Mouse (Mus musculus): ENCODE results near the gene Snx5. TPM values are rescaled to one million over a fixed set of nuclear protein-coding genes. Genes with fewer than 3 reads are reported as not detected.

Gene Snx5
- total and polyA plus RNA-seq, 2 experiments from 2014 or later = 67.2 to 68.1 TPM

GRCm38 (mm10) chr2:144299749-144300669, 29.3 kb upstream of the Snx5 start:
- Histone ChIP-seq H3K4me3 (ENCODE audit: low read length) (no peak overlapping the region), H3K27ac (no peak overlapping the region), H3K36me3 (ENCODE audit: insufficient read depth, low read length) (no peaks in the 10 kb centered on the region), H3K9me3 (ENCODE audit: low read length) (no peaks in the 10 kb centered on the region), H3K27me3 (ENCODE audit: insufficient read depth, low read length) (no peaks in the 10 kb centered on the region), H3K4me2 (ENCODE audit: low read depth, low read length) (no peak overlapping the region), H3K4me1 (ENCODE audit: insufficient read depth, low read length) (no peaks in the 10 kb centered on the region), H3K9ac (replicated peaks; ENCODE audit: low read length) (no peak overlapping the region)
- ATAC-seq (no peak), DNase-seq (ENCODE audit: low spot score) (no peak)
- no peak for TF ChIP-seq CTCF (IDR thresholded peaks at IDR 0.05; ENCODE audit: low read depth)
- 71% methylated on average over 9 of the region's 9 CpGs for WGBS

GRCm38 (mm10) chr2:144295145-144295735, 24.5 kb upstream of the Snx5 start:
- Histone ChIP-seq H3K36me3 (ENCODE audit: insufficient read depth, low read length) (no peaks in the 10 kb centered on the region), H3K4me2 (ENCODE audit: low read depth, low read length) (no peak overlapping the region), H3K9me3 (ENCODE audit: low read length) (no peaks in the 10 kb centered on the region), H3K4me1 (ENCODE audit: insufficient read depth, low read length) (no peaks in the 10 kb centered on the region), H3K27ac (no peak overlapping the region), H3K27me3 (ENCODE audit: insufficient read depth, low read length) (no peaks in the 10 kb centered on the region), H3K4me3 (ENCODE audit: low read length) (no peak overlapping the region), H3K9ac (replicated peaks; ENCODE audit: low read length) (no peak overlapping the region)
- no peak for DNase-seq (ENCODE audit: low spot score)
- TF ChIP-seq CTCF (IDR thresholded peaks at IDR 0.05; ENCODE audit: low read depth) = no peak
- WGBS = 71% methylated on average over 9 of the region's 9 CpGs
- no peak for ATAC-seq

DNA sequence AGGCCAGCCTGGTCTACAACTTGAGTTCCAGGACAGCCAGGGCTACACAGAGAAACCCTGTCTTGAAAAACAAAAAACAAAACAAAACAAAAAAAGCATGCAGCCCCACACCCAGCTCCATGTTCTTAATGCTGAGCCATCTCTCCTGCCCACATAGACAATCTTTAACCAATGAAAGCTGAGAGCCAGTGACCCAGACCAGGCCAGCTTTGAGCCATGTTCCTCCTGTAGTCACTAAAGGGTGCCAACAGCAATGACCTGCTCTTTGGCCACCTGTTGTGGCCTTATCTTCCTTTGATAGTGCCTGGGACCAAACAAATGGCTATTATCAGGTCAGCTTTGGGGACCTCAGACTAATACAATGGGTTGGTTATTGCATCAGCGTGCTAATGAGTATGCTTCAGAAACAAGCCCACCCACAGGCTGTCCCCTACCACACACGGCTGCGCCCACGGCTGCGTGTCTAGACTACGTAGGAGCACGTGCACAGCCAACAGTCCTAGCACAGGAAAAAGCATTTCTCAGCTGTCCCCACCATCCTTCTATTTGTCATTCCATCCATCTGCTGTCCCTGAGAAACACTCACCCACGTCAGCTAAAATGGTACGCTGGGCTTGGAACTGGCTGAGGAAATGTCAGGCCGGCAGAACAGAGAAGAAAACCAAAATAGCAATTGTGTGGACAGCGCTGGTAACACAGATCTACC, 21.0 kb upstream of the Snx5 start:
- Histone ChIP-seq H3K4me2 (ENCODE audit: low read depth, low read length) (no peak overlapping the region), H3K27me3 (ENCODE audit: insufficient read depth, low read length) (no peaks in the 10 kb centered on the region), H3K9ac (replicated peaks; ENCODE audit: low read length) (no peak overlapping the region), H3K4me1 (ENCODE audit: insufficient read depth, low read length) (no peaks in the 10 kb centered on the region), H3K4me3 (ENCODE audit: low read length) (no peak overlapping the region), H3K36me3 (ENCODE audit: insufficient read depth, low read length) (no peaks in the 10 kb centered on the region), H3K27ac (no peak overlapping the region), H3K9me3 (ENCODE audit: low read length) (no peaks in the 10 kb centered on the region)
- ATAC-seq (no peak), DNase-seq (ENCODE audit: low spot score) (no peak)
- TF ChIP-seq CTCF (IDR thresholded peaks at IDR 0.05; ENCODE audit: low read depth) = no peak
- 80% methylated on average over 11 of the region's 11 CpGs for WGBS

GRCm38 (mm10) chr2:144290321-144290720, 19.6 kb upstream of the Snx5 start:
- Histone ChIP-seq H3K27me3 (ENCODE audit: insufficient read depth, low read length) (no peaks in the 10 kb centered on the region), H3K36me3 (ENCODE audit: insufficient read depth, low read length) (no peaks in the 10 kb centered on the region), H3K4me3 (ENCODE audit: low read length) (no peak overlapping the region), H3K27ac (no peak overlapping the region), H3K4me1 (ENCODE audit: insufficient read depth, low read length) (no peaks in the 10 kb centered on the region), H3K4me2 (ENCODE audit: low read depth, low read length) (no peak overlapping the region), H3K9me3 (ENCODE audit: low read length) (no peaks in the 10 kb centered on the region), H3K9ac (replicated peaks; ENCODE audit: low read length) (no peak overlapping the region)
- DNase-seq (ENCODE audit: low spot score) (no peak), ATAC-seq (no peak)
- no peak for TF ChIP-seq CTCF (IDR thresholded peaks at IDR 0.05; ENCODE audit: low read depth)
- WGBS = 89% methylated on average over 7 of the region's 7 CpGs

- WGBS = 68% methylated on average over 3 of the region's 3 CpGs
- ATAC-seq = no peak
- TF ChIP-seq CTCF (IDR thresholded peaks at IDR 0.05; ENCODE audit: low read depth) = no peak
Measured at GRCm38 (mm10) chr2:144281417-144281816, 10.7 kb upstream of the Snx5 start.

DNA sequence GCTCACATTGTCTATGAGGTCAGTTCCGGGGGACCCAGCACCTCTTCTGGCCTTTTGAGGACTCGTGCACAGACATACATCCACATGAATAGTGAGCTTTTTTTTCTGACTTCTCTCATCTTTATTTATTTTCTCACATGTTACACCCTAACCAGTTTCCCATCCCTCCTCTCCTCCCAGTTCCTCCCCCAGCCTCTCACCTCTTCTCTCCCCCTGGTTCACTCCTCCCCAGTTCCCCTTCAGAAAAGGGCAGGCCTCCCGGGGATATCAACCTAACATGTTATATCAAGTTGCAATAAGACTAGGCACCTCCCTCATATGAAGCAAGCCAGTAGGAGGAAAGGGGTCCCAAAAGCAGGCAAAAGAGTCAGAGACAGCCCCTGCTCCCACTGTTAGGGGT, 9.9 kb upstream of the Snx5 start:
- no peak overlapping the region for H3K4me2 ChIP-seq (ENCODE audit: low read depth, low read length)

More at GRCm38 (mm10) chr2:144281417-144281816, 10.7 kb upstream of the Snx5 start:
- H3K4me1 ChIP-seq (ENCODE audit: insufficient read depth, low read length) = no peaks in the 10 kb centered on the region
- no peaks in the 10 kb centered on the region for H3K9me3 ChIP-seq (ENCODE audit: low read length)
- 0 out of 2 replicates have a peak, but pooled peaks cover 11% of the 10 kb centered on the region for H3K36me3 ChIP-seq (ENCODE audit: insufficient read depth, low read length)
- H3K9ac ChIP-seq (replicated peaks; ENCODE audit: low read length) = no peak overlapping the region
- no peak overlapping the region for H3K4me3 ChIP-seq (ENCODE audit: low read length)
- no peak for DNase-seq (ENCODE audit: low spot score)
- no peak overlapping the region for H3K27ac ChIP-seq
- H3K27me3 ChIP-seq (ENCODE audit: insufficient read depth, low read length) = no peaks in the 10 kb centered on the region
- H3K4me2 ChIP-seq (ENCODE audit: low read depth, low read length) = no peak overlapping the region

More for the DNA sequence above, 9.9 kb upstream of the Snx5 start:
- Histone ChIP-seq H3K9ac (replicated peaks; ENCODE audit: low read length) (no peak overlapping the region), H3K27ac (no peak overlapping the region), H3K9me3 (ENCODE audit: low read length) (no peaks in the 10 kb centered on the region), H3K27me3 (ENCODE audit: insufficient read depth, low read length) (no peaks in the 10 kb centered on the region), H3K4me3 (ENCODE audit: low read length) (no peak overlapping the region), H3K36me3 (ENCODE audit: insufficient read depth, low read length) (0 out of 2 replicates have a peak, but pooled peaks cover 11% of the 10 kb centered on the region), H3K4me1 (ENCODE audit: insufficient read depth, low read length) (no peaks in the 10 kb centered on the region)
- TF ChIP-seq CTCF (IDR thresholded peaks at IDR 0.05; ENCODE audit: low read depth) = no peak
- 86% methylated on average over 3 of the region's 3 CpGs for WGBS
- ATAC-seq = no peak
- DNase-seq (ENCODE audit: low spot score) = no peak
